Mouse (Mus musculus) naive thymus-derived CD4-positive, alpha-beta T cell, adult 2 months (primary cell): ENCODE measurements around the gene Bcl2l1.

Experiments
- DNase-seq: peaks from one replicate; pipeline ENCODE4 v3.0.0-alpha.2; 2011; ENCODE audit warnings: low read depth

Gene Bcl2l1

DNA sequence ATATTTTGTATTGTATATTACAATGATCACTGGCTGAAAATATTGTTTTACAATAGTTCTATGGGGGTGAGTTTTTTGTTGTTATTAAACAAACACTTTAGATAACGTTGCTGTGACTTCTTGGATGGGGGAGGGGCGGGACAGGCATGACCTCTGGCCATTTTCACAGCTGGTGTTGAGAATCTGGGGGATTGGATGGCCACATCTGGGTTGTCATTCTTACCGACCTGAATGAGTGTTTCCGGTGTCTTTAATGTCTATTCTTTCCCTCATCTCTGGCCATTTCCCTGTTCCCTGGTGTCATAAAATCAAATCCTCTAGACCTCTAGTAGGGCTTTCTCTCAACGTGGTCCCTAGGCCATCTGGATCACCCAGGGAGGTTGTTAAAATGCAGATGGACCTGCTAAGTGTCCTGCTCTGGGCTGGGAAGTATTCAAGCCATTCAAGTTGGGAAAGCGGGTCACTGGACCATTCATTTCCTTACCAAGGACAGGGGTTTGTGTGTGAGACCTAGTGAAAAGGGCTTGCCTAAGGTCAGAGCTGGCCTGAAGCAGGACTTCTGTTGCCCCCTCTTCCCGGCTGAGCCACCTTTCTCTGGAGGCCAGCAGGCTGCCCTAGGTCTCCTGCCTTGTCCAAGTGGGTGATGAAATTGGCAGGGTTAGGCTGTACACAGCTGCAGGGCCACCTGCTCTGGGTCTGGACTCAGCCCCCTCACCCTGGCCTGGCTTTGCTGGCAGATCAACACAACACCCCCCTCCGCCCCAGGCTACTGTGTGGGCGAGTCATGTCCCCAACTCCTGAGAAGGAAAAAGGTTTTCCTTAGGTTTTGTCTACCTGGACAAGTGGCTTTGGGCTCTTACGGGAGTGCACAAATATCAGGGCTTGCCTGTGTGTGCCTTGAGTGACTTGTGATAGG, 94.0 kb downstream of the Bcl2l1 start:
- no peak for DNase-seq

DNA sequence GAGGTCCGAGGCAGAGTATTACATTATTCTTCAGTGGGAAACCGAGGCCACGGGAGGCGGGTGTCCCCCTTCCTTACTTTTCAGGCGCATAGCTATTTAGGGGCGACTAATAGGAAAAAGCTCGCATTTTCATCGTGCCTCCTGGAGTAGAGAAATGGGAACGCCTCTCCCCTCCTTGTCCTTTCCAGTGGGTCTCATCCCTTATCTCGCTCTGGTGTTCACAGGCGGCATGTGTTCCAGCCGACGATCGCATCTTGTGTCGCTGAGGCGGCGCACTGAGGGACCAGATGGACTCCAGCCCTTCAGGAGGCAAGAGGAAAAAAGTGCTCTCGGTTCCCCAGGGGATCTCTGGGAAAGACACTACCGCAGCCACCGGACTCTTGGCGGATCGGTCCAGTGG, 94.8 kb downstream of the Bcl2l1 start:
- DNase-seq, result no peak

DNA sequence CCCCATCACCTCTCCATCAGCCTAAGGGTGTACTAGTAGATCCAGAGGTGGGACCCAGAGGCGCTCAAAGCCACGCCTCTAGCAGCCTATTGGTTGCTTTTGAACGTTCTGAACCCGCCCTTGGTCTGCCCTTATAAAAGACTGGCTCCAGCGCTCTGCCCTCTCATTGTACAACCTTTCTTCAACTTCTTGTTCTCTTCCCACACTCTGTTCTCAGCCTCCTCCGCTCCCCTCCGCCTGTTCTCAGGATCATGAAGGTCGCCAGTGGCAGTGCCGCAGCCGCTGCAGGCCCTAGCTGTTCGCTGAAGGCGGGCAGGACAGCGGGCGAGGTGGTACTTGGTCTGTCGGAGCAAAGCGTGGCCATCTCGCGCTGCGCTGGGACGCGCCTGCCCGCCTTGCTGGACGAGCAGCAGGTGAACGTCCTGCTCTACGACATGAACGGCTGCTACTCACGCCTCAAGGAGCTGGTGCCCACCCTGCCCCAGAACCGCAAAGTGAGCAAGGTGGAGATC, 95.4 kb downstream of the Bcl2l1 start, which contains the start of gene Id1:
Id1 (plus strand) TSS at position 162 of the 512 bp plus-strand sequence.
- DNase-seq, result peak; percentile 73

DNA sequence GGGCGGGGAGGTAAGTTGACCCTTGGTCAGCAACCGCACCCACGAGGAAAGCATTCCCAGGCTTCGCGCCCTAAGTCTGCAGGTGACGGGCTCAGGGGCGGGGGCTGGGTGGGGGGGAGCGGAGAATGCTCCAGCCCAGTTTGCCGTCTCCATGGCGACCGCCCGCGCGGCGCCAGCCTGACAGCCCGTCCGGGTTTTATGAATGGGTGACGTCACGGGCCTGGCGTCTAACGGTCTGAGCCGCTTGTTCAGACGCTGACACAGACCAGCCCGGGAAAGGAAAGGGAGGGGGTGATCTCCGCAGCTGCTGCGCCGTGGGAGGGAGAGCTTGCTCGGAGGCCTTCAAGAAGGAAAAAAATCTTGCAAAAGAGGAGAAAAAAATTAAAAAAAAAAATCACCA, 96.5 kb downstream of the Bcl2l1 start:
- DNase-seq, result peak; percentile 75

DNA sequence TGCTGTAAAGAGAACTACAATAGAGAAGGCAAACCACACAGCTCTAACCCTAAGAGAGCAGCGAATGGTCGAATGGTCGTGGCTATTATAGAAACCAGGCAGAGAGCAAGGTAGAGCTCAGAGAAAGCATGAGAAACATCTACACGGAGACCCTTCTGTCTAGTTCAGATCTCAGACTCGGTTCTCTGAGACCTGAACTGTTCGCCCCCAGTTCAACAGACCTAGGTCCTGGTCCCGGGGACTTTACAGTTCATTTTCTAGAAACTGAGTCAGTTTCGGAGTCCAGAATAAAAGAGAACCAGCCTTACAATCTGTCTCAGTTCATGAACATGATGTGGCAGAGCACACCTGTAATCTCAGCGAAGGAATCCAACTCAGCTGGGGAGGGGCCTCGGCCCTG, 97.0 kb downstream of the Bcl2l1 start:
- DNase-seq, result no peak

DNA sequence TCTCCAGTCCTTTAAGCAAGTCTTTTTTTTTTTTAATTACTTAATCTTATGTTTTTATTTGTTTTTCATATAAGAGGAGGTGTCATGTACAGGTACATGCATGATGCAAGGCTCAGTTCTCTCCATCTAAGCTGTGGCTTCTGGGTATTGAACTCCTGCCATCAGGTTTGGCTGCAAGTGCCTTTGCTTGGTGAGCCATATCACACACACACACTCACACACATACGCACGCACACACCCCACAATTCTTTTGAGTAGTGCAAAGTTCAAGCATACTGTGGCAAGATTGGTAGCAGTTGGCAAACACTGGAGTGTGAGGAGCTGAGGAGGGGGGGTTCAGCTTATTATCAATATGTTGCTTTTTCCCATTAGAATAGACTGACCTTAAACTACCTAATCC, 98.3 kb downstream of the Bcl2l1 start:
- DNase-seq, result peak; percentile 53
